Comparison of ENCODE assay signal across 16 mouse cellular contexts in genomic region chr4:142136766-142137503, GRCm38 (mm10). TPM values are rescaled to one million over a fixed set of nuclear protein-coding genes. Genes with fewer than 3 reads are reported as not detected.
DNase-seq lines count a peak whose midpoint lies in the region; ATAC-seq lines count a peak whose summit lies in the region.
"Had no signal": no experiment of that assay in that cellular context is flagged by ENCODE, and none has a peak within 500 bp of the region (broad histone marks: within the 10 kb centered on the region; RNA-seq: fewer than 3 reads in every experiment).

No protein-coding gene starts in this region.

- peak; percentile 31 for DNase-seq in adrenal gland, postnatal 25 days
- DNase-seq in adrenal gland, adult 8-10 months = no peak
- no peak for DNase-seq in hindbrain, embryonic 11.5 days (ENCODE audit: low spot score)
- peak; percentile 99 for DNase-seq in cerebellum, adult 9-11 months
- peak; percentile 31 to 32 for DNase-seq in heart, postnatal 36 days
- DNase-seq in testis, postnatal 14 days (ENCODE audit: low spot score) = no peak
- no peak for DNase-seq in kidney, postnatal 25 days
- DNase-seq: adrenal gland, postnatal 14 days; gastrocnemius, postnatal 36 days; kidney, adult 18-20 months; liver, embryonic 13.5 days; lung, postnatal 10 days; thymus, adult 2 months had no signal

- no peaks in the 10 kb centered on the region for H3K36me3 ChIP-seq in hindbrain, embryonic 11.5 days (ENCODE audit: control insufficient read depth, insufficient read depth, low read length)
- no peaks in the 10 kb centered on the region for H3K36me3 ChIP-seq in hindbrain, embryonic 16.5 days (ENCODE audit: control insufficient read depth, insufficient read depth, low read length)
- H3K36me3 ChIP-seq: liver, embryonic 13.5 days had no signal

- intact Hi-C loops in heart, postnatal 36 days (cut with DNase I) = no loop called here

- H3K27me3 ChIP-seq in hindbrain, embryonic 11.5 days (ENCODE audit: control insufficient read depth, insufficient read depth, low read length) = no peaks in the 10 kb centered on the region
- no peaks in the 10 kb centered on the region for H3K27me3 ChIP-seq in hindbrain, embryonic 16.5 days (replicated peaks; ENCODE audit: control insufficient read depth, insufficient read depth, low read length)
- H3K27me3 ChIP-seq: liver, embryonic 13.5 days had no signal

- H3K9me3 ChIP-seq in hindbrain, embryonic 11.5 days (ENCODE audit: control insufficient read depth, low read length) = no peaks in the 10 kb centered on the region
- H3K9me3 ChIP-seq in hindbrain, embryonic 16.5 days (ENCODE audit: control insufficient read depth, low read length) = no peaks in the 10 kb centered on the region
- H3K9me3 ChIP-seq: liver, embryonic 13.5 days had no signal

- H3K4me2 ChIP-seq in hindbrain, embryonic 11.5 days (replicated peaks; ENCODE audit: low read depth, low read length) = no peak overlapping the region
- H3K4me2 ChIP-seq in hindbrain, embryonic 16.5 days (ENCODE audit: low read length) = no peak overlapping the region
- H3K4me2 ChIP-seq: liver, embryonic 13.5 days had no signal

- 90% methylated on average over 10 of the region's 10 CpGs for WGBS in hindbrain, embryonic 11.5 days
- 77% methylated on average over 10 of the region's 10 CpGs for WGBS in hindbrain, embryonic 16.5 days

- no peak overlapping the region for H3K27ac ChIP-seq in hindbrain, embryonic 11.5 days (ENCODE audit: low read depth, low read length)
- H3K27ac ChIP-seq in hindbrain, embryonic 16.5 days (ENCODE audit: low read depth, low read length) = no peak overlapping the region
- H3K27ac ChIP-seq: layer of hippocampus, adult 2 months; left cerebral cortex, adult 2 months; liver, embryonic 13.5 days had no signal

- no peak overlapping the region for H3K4me3 ChIP-seq in hindbrain, embryonic 11.5 days (ENCODE audit: low read depth, low read length)
- H3K4me3 ChIP-seq in hindbrain, embryonic 16.5 days (ENCODE audit: low read length) = no peak overlapping the region
- H3K4me3 ChIP-seq: layer of hippocampus, adult 2 months; left cerebral cortex, adult 2 months; liver, embryonic 13.5 days had no signal

- H3K9ac ChIP-seq in hindbrain, embryonic 11.5 days (ENCODE audit: low read depth, low read length) = no peak overlapping the region
- no peak overlapping the region for H3K9ac ChIP-seq in hindbrain, embryonic 16.5 days (ENCODE audit: low read depth, low read length)
- H3K9ac ChIP-seq: liver, embryonic 13.5 days had no signal

- ATAC-seq in hindbrain, embryonic 11.5 days (ENCODE audit: low FRiP score) = 0 out of 2 replicates have a peak, but pooled peaks have one; percentile 8
- no peak for ATAC-seq in hindbrain, embryonic 16.5 days

- peaks cover 7% of the 10 kb centered on the region for H3K4me1 ChIP-seq in hindbrain, embryonic 11.5 days (replicated peaks; ENCODE audit: control insufficient read depth, insufficient read depth, low read length)
- H3K4me1 ChIP-seq in hindbrain, embryonic 16.5 days (ENCODE audit: control insufficient read depth, insufficient read depth, low read depth, low read length) = no peaks in the 10 kb centered on the region; the same call in 1 of the 2 replicates
- H3K4me1 ChIP-seq: liver, embryonic 13.5 days had no signal

RNA-seq across cellular contexts. Expression of gene Tmem51, which starts 52.8 kb away (rescaled TPM):
- 1.8 and 5.2 TPM in 2 replicates for total RNA-seq in adrenal gland, postnatal 25 days (2021)
- 1 to 10 TPM; 3.6 to 5.7 (median 4.7) TPM for total RNA-seq in adrenal gland, adult 8-10 months (2022)
- polyA plus RNA-seq in hindbrain, embryonic 11.5 days (2014; fragmentation: Nextera tagmentation; extraction: Ambion mirVana) = 7.3 and 8.1 TPM in 2 replicates
- polyA plus RNA-seq in hindbrain, embryonic 16.5 days (2015; fragmentation: Nextera tagmentation; extraction: Ambion mirVana) = 8.2 and 8.6 TPM in 2 replicates
- 1 to 10 TPM; 5.1 to 5.2 TPM for total RNA-seq in heart, postnatal 36 days (2021)

Comparison
In these comparisons a context has a peak if more than half of its experiments do, and no peak if none do; other contexts are left out.
1. DNase-seq: peak in adrenal gland, postnatal 25 days (single experiment), cerebellum, adult 9-11 months (single experiment) and heart, postnatal 36 days (2 of 2); none in adrenal gland, adult 8-10 months (single experiment), hindbrain, embryonic 11.5 days (single experiment), testis, postnatal 14 days (single experiment) and kidney, postnatal 25 days (0 of 2).